Mouse (Mus musculus): Measurements from ENCODE around the gene Ubald2.

GRCm38 (mm10) chr11:116418841-116419462 is 14.9 kb upstream of the Ubald2 start:
- TF ChIP-seq CHD2 (IDR thresholded peaks at IDR 0.05; ENCODE audit: low read depth, low read length) (no peak), MAFK (IDR thresholded peaks at IDR 0.05; ENCODE audit: insufficient read depth, low read depth, low read length) (no peak)
